ENCODE assay signal across 8 mouse cellular contexts in genomic region chr5:107079146-107079638, GRCm38 (mm10).
DNase-seq lines count a peak whose midpoint lies in the region; ATAC-seq and TF ChIP-seq lines count a peak whose summit lies in the region.

No protein-coding gene starts in this region.

- no peaks in the 10 kb centered on the region for H3K4me1 ChIP-seq in forebrain, postnatal 0 days (ENCODE audit: insufficient read depth)
- peaks cover 42% of the 10 kb centered on the region for H3K4me1 ChIP-seq in kidney, embryonic 16.5 days (ENCODE audit: insufficient read depth, low read length)
- H3K4me1 ChIP-seq in lung, embryonic 16.5 days (replicated peaks; ENCODE audit: control insufficient read depth, insufficient read depth, low read length) = peaks cover 23% of the 10 kb centered on the region
- H3K4me1 ChIP-seq in stomach, postnatal 0 days (replicated peaks; ENCODE audit: control insufficient read depth, insufficient read depth) = peaks cover 12% of the 10 kb centered on the region

- H3K4me3 ChIP-seq in forebrain, postnatal 0 days (ENCODE audit: low read depth, low read length) = no peak overlapping the region
- H3K4me3 ChIP-seq in kidney, embryonic 16.5 days (ENCODE audit: low read length) = no peak overlapping the region
- H3K4me3 ChIP-seq in lung, embryonic 16.5 days (ENCODE audit: low read length) = no peak overlapping the region
- H3K4me3 ChIP-seq in stomach, postnatal 0 days (ENCODE audit: low read depth, low read length) = no peak overlapping the region

- no peak for TF ChIP-seq CTCF in forebrain, postnatal 0 days (IDR thresholded peaks at IDR 0.05; ENCODE audit: low read depth)
- TF ChIP-seq CTCF in stomach, postnatal 0 days (IDR thresholded peaks at IDR 0.05; ENCODE audit: low read depth) = no peak

- no peak overlapping the region for H3K4me2 ChIP-seq in forebrain, postnatal 0 days (ENCODE audit: low read depth)
- H3K4me2 ChIP-seq in kidney, embryonic 16.5 days (replicated peaks; ENCODE audit: low read depth, low read length) = no peak overlapping the region
- H3K4me2 ChIP-seq in lung, embryonic 16.5 days (ENCODE audit: low read depth, low read length) = no peak overlapping the region
- no peak overlapping the region for H3K4me2 ChIP-seq in stomach, postnatal 0 days (replicated peaks; ENCODE audit: low read depth)

- no peaks in the 10 kb centered on the region for H3K9me3 ChIP-seq in forebrain, postnatal 0 days (ENCODE audit: low read length)
- no peaks in the 10 kb centered on the region for H3K9me3 ChIP-seq in kidney, embryonic 16.5 days (ENCODE audit: low read length)
- no peaks in the 10 kb centered on the region for H3K9me3 ChIP-seq in lung, embryonic 16.5 days (ENCODE audit: control insufficient read depth, low read length)
- no peaks in the 10 kb centered on the region for H3K9me3 ChIP-seq in stomach, postnatal 0 days (ENCODE audit: control insufficient read depth, low read length)

- peak; percentile 44 for DNase-seq in gastrocnemius, adult 18-20 months (ENCODE audit: low spot score)
- no peak for DNase-seq in gastrocnemius, adult 8-10 months (ENCODE audit: low spot score in 2 of 2)
- peak; percentile 83 for DNase-seq in MN1 (ENCODE audit: low spot score)
- DNase-seq in forebrain, postnatal 0 days = peak; percentile 54
- DNase-seq in stomach, postnatal 0 days (ENCODE audit: low spot score) = peak; percentile 43

- 34% methylated on average over 11 of the region's 11 CpGs for WGBS in forebrain, postnatal 0 days
- 34% methylated on average over 11 of the region's 11 CpGs for WGBS in kidney, embryonic 16.5 days
- WGBS in lung, embryonic 16.5 days = 6% methylated on average over 11 of the region's 11 CpGs
- WGBS in stomach, postnatal 0 days = 8% methylated on average over 11 of the region's 11 CpGs

- H3K9ac ChIP-seq in forebrain, postnatal 0 days = no peak overlapping the region
- no peak overlapping the region for H3K9ac ChIP-seq in kidney, embryonic 16.5 days (replicated peaks; ENCODE audit: low read length)
- 0 out of 2 replicates have a peak overlapping the region, but pooled peaks have one; percentile 6 for H3K9ac ChIP-seq in lung, embryonic 16.5 days (ENCODE audit: low read length)
- no peak overlapping the region for H3K9ac ChIP-seq in stomach, postnatal 0 days (ENCODE audit: low read length)

- TF ChIP-seq EP300 in stomach, postnatal 0 days (optimal IDR thresholded peaks at IDR 0.05) = no peak

- peak; percentile 40 for ATAC-seq in forebrain, postnatal 0 days
- peak; percentile 39; the same call in 1 of the 2 replicates for ATAC-seq in kidney, embryonic 16.5 days (ENCODE audit: low FRiP score, low TSS enrichment)
- ATAC-seq in lung, embryonic 16.5 days (ENCODE audit: low read depth) = peak; percentile 62
- peak; percentile 68 for ATAC-seq in stomach, postnatal 0 days (ENCODE audit: low FRiP score, low TSS enrichment)
- no peak for ATAC-seq in megakaryocyte-erythroid progenitor cell, adult 5-6 weeks (replicated peaks; ENCODE audit: low FRiP score, low TSS enrichment, poor library complexity, severe bottlenecking)

- H3K36me3 ChIP-seq in forebrain, postnatal 0 days (ENCODE audit: insufficient read depth) = no peaks in the 10 kb centered on the region
- H3K36me3 ChIP-seq in kidney, embryonic 16.5 days (ENCODE audit: insufficient read depth, low read length) = no peaks in the 10 kb centered on the region
- no peaks in the 10 kb centered on the region for H3K36me3 ChIP-seq in lung, embryonic 16.5 days (ENCODE audit: control insufficient read depth, insufficient read depth, low read length)
- H3K36me3 ChIP-seq in stomach, postnatal 0 days (ENCODE audit: control insufficient read depth, insufficient read depth, low read length) = no peaks in the 10 kb centered on the region

- no peak overlapping the region for H3K27ac ChIP-seq in forebrain, postnatal 0 days (ENCODE audit: low read depth, low read length)
- H3K27ac ChIP-seq in kidney, embryonic 16.5 days (ENCODE audit: low read length) = peak overlapping the region; percentile 54
- peak overlapping the region; percentile 39 for H3K27ac ChIP-seq in lung, embryonic 16.5 days (ENCODE audit: low read length)
- peak overlapping the region; percentile 41 for H3K27ac ChIP-seq in stomach, postnatal 0 days (replicated peaks)

- no peaks in the 10 kb centered on the region for H3K27me3 ChIP-seq in forebrain, postnatal 0 days (ENCODE audit: insufficient read depth, low read length)
- H3K27me3 ChIP-seq in kidney, embryonic 16.5 days (ENCODE audit: insufficient read depth, low read length) = no peaks in the 10 kb centered on the region
- H3K27me3 ChIP-seq in lung, embryonic 16.5 days (ENCODE audit: control insufficient read depth, insufficient read depth, low read depth, low read length) = no peaks in the 10 kb centered on the region
- no peaks in the 10 kb centered on the region for H3K27me3 ChIP-seq in stomach, postnatal 0 days (ENCODE audit: control insufficient read depth, insufficient read depth, low read length)

Comparison
In these comparisons a context has a peak if more than half of its experiments do, and no peak if none do; other contexts are left out.
1. DNase-seq: peak in gastrocnemius, adult 18-20 months (single experiment), MN1 (single experiment), forebrain, postnatal 0 days (single experiment) and stomach, postnatal 0 days (single experiment); none in gastrocnemius, adult 8-10 months (0 of 2).